In the genomic region with DNA sequence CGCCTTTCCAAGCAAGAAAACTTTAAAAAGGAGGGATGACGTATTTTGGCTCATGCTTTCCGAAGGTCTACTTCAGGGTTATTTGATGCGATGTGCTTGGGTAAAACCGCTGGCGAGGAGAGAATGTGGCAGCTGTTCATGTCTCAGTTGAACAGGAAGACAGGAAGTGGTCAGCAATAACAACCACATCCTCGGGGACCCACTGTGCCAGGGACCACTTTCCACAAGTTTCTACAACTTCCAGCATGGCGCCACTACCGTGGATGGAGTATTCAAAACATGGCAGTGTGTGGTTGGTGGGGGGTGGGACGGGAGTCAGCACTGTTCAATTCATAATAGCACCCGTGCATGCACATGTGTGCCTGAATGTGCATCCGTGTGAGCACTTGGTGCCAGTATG, we compare ENCODE assay signal across 27 mouse cellular contexts. TPM values are rescaled to one million over a fixed set of nuclear protein-coding genes. Genes with fewer than 3 reads are reported as not detected.
"Had no signal": no experiment of that assay in that cellular context is flagged by ENCODE, and none has a peak within 500 bp of the region (broad histone marks: within the 10 kb centered on the region; RNA-seq: fewer than 3 reads in every experiment).

No protein-coding gene starts in this region.

- H3K27ac ChIP-seq: gastrocnemius, adult 2 months; heart, adult 2 months; heart, embryonic 13.5 days; heart, embryonic 15.5 days; hindbrain, embryonic 13.5 days; hindbrain, embryonic 15.5 days; hindbrain, postnatal 0 days; kidney, embryonic 15.5 days; kidney, postnatal 0 days; limb, embryonic 13.5 days; limb, embryonic 15.5 days had no signal

- H3K4me2 ChIP-seq: heart, embryonic 11.5 days; heart, embryonic 13.5 days; heart, embryonic 15.5 days; hindbrain, embryonic 13.5 days; hindbrain, embryonic 15.5 days; kidney, embryonic 15.5 days; limb, embryonic 13.5 days; limb, embryonic 15.5 days had no signal

- H3K4me3 ChIP-seq: gastrocnemius, adult 2 months; heart, adult 2 months; heart, embryonic 13.5 days; heart, embryonic 15.5 days; hindbrain, embryonic 13.5 days; hindbrain, embryonic 15.5 days; kidney, embryonic 15.5 days; limb, embryonic 13.5 days; limb, embryonic 15.5 days had no signal

- DNase-seq: gastrocnemius, adult 2 months; gastrocnemius, postnatal 10 days; gastrocnemius, postnatal 25 days; heart, adult 11 months; heart, adult 2 months; heart, postnatal 14 days; heart, postnatal 36 days; kidney, adult 11 months; kidney, adult 2 months; kidney, adult 9 months; kidney, postnatal 14 days; kidney, postnatal 36 days; layer of hippocampus, adult 9-11 months; layer of hippocampus, postnatal 36 days; left cerebral cortex, postnatal 4 days had no signal

- ATAC-seq: hindbrain, postnatal 0 days; intestine, embryonic 16.5 days had no signal

- H3K27me3 ChIP-seq: heart, embryonic 13.5 days; heart, embryonic 15.5 days; hindbrain, embryonic 13.5 days; hindbrain, embryonic 15.5 days; kidney, embryonic 15.5 days; limb, embryonic 13.5 days; limb, embryonic 15.5 days had no signal

- H3K9me3 ChIP-seq: heart, embryonic 13.5 days; heart, embryonic 15.5 days; hindbrain, embryonic 13.5 days; hindbrain, embryonic 15.5 days; kidney, embryonic 15.5 days; limb, embryonic 13.5 days; limb, embryonic 15.5 days had no signal

- H3K9ac ChIP-seq: heart, embryonic 13.5 days; heart, embryonic 15.5 days; hindbrain, embryonic 13.5 days; hindbrain, embryonic 15.5 days; kidney, embryonic 15.5 days; limb, embryonic 13.5 days; limb, embryonic 15.5 days had no signal

- H3K4me1 ChIP-seq: heart, embryonic 13.5 days; heart, embryonic 15.5 days; hindbrain, embryonic 13.5 days; hindbrain, embryonic 15.5 days; kidney, embryonic 15.5 days; limb, embryonic 13.5 days; limb, embryonic 15.5 days had no signal

RNA-seq across cellular contexts. Expression of gene Slc29a4, which starts 38.0 kb away (rescaled TPM):
- total RNA-seq: gastrocnemius, adult 2 months; hematopoietic stem cell, adult 5-6 weeks had no signal
